Mouse (Mus musculus): ENCODE measurements around the gene Tbca.
A peak's percentile ranks its signal among the peaks of the same experiment; 100 is the strongest.

The Tbca gene

DNA sequence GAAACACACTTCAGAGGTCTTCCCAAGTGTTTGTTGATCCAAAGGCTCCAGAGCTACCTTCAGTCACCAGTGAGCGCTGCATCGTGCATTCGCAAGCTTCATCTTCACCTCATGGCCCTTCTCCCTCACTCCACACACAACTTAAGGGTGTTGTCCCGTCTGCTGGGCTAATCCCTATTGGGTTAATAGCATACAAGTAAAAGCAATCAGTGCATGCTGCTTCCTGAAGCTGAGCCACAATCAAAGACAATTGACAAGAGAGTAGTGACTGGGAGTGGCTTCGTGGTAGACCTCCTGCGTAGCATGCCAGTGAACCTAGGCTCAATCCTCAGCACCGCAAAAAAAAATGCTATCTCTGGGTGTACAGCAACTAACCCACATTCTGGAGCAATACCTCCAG lies 59.2 kb downstream of the Tbca start:
- DNase-seq (ENCODE audit: low spot score in 2 of 2) = no peak

DNA sequence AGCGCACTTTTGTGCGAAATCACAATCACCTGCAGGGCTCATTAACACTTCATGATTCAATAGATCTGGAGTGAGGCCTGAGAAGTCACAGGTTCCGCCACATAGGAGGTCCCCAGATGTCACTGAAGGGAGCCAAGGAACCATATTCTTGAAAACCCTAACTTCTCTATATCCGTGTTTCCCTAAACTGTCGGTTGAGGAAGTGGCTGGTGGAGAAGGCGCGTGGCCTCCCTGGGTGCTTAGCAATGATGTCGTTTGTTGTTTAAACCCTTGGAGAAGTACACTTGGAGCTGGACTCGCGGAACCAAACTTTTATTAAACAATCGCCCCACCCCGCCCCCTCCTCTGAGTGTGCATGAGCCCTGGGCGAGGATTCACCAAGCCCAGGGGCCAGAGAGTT lies 60.6 kb downstream of the Tbca start:
- DNase-seq (ENCODE audit: low spot score in 2 of 2) = no peak

DNA sequence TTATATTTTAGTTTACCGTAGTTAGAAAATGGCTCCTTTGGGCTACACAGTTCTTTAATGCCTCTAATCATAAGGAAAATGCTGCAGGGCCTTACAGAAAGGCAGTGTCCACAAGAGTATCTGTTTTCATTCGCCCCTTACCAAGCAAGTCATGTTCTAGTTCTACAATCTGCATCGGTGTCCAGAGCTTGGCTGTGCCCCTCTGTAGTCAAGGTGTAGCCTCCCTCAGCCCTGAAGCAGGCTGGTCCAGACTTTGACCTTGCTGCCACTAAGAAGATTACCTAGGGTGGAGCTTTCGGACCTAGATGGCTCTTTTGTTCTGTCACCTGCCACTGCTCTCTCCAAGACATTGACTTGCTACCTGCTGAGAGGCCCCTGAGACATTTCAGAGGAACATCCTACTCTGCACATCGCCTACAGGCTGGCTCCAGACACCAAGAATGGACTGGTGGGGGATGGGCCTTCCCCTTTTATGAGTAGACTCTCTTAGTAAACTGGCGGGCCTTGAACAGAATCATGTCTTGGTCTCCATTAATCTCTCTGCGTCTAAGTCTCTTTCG lies 69.4 kb downstream of the Tbca start:
- DNase-seq (ENCODE audit: low spot score in 2 of 2) = no peak

DNA sequence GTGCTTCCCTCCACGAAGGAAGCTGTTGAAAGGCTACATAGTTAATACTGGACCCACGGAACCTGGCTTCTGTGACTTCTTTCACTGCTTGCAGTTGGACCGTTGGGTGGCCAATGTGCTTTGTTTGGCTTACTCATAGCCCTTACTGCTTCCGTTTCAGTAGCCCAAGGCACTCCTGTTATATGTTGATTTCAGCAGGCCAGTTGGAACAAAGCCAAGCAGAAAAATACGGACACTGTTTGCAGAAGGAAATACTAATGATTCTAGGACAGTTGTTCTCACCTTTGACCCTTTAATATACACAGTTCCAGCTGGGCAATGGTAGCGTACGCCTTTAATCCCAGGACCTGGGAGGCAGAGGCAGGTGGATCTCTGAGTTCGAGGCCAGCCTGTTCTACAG lies 70.5 kb downstream of the Tbca start:
- DNase-seq (ENCODE audit: low spot score in 2 of 2) = no peak

DNA sequence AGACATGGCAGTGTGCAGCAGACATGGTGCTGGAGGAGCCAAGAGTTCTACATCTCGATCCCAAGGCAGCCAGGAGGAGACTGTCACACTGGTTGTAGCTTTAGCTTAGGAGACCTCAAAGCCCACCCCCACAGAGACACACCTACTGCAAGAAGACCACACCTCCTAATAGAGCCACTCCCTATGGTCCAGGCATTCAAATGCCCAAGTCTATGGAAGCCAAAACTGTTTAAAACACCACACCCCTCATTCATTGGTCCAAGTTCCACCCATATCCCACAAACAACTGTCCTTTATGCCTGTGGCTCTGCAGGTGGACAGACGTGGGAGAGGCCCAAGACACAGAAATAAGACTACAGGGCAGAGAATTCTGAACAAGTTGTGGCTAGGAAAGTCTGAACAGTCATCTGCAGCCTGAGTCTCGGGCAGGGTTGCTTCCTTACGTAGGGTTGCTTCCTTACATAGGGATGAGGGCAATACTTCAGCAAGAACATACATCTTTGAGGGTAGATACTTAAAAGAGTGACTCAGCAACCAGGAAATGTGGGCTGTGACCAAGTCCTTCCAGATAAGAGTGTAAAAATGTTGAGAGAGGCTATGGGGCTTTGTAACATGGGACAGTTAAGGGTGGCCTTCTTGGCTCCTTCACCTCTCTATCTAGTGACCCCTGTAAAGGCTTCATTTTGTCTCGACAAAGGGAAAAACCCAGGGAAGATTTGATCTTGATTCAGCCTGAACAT lies 74.0 kb downstream of the Tbca start:
- no peak for DNase-seq (ENCODE audit: low spot score in 2 of 2)

DNA sequence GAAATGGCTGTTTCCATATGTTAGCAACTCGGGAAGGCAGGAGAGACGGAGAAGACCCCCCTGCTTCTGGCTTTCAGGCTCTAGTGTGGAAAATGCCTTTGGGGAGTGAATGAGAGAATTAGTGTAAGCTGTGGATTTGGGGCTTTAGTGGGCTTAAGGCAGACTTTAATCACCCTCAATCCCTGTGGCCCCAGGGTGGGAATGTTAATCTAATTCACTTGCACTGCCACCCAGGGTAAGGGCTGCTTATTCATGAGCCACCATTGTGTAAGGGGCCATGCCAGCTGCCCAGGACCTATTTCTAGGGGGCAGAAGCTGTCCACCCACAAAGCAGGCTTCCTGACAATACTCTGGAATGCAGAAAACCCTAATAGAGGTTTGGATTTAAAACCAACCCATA lies 78.2 kb downstream of the Tbca start:
- DNase-seq (ENCODE audit: low spot score in 2 of 2) = no peak

DNA sequence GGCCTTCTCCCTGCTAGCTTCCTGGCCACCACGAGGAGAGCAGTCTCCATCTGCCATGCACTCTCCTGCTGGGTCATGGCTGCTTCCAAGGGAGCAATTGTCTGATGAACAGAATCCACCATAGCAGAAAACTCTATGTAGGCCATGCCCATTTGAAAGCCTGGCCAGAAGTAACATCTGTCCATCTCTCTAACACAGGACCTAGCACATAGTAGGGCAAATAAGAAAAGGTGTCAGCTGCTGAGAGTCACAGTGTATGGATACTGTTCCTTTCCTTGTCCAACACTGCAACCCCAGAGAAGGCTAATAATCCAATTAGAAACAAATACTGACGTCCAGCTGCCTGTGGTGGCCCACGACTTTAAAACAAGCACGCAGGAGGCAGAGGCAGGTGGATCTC lies 79.1 kb downstream of the Tbca start:
- no peak for DNase-seq (ENCODE audit: low spot score in 2 of 2)

DNA sequence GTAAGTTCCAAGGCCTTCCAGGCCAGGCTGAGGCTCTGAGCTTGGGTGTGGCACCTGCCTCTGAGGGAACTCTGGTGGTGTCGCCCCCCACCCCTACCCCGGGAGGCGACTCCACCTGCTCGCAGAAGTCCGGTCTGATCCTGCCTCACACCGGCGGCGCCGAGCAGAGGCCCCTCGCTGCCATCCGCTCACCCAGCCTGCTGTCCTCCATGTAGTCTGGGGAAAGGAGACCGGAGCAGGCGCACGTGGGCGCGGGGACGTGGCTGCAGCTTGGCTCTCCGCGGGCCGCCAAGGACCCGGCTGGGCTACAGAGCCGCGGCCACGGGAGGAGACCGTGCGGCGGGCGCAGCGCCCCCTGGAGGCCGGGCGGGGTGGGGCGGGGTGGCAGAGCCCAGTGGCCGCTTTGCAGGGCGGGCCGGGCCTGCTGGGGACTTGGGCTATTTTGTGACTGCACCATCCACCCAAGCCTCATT lies 79.8 kb downstream of the Tbca start:
- peak in 1 of 2 experiments; percentile 12 for DNase-seq (ENCODE audit: low spot score in 2 of 2)

DNA sequence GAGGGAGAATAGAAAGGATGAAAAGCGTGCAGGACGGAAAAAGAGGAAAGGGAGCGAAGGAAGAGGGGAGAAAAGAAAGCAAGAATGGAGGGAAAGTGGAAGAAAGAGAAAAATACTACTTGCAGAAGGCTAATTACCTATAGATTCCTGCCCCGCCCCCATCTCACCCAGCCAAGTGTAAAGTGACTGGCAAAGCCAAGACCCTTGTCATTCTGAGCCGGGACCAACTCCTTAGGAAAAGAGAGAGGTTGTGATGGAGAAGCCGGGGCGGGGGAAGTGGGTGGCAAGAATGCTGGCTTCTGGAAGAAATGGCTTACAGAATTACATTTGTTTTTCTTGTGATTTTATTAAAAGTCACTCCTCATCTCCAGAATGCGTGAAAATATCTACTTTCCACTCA lies 80.8 kb downstream of the Tbca start:
- no peak for DNase-seq (ENCODE audit: low spot score in 2 of 2)

DNA sequence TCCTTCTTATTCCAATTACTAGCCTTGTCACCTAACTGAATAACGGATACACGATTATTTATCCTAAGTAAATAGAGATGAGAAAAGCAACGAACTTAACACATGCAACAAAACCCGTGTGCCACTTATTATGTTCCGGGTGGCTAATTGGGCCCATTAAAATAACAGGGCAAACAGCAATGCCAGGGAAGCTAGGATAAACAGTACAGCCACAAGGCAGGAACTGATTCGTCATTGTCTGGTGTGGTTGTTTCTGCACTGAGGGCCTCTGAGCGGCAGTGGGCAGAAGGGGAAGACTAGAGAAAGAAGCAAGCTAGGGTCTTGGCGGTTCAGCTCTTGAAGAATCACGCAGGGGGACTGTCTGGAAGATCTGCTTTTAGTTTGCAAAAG lies 81.4 kb downstream of the Tbca start:
- DNase-seq (ENCODE audit: low spot score in 2 of 2) = no peak

DNA sequence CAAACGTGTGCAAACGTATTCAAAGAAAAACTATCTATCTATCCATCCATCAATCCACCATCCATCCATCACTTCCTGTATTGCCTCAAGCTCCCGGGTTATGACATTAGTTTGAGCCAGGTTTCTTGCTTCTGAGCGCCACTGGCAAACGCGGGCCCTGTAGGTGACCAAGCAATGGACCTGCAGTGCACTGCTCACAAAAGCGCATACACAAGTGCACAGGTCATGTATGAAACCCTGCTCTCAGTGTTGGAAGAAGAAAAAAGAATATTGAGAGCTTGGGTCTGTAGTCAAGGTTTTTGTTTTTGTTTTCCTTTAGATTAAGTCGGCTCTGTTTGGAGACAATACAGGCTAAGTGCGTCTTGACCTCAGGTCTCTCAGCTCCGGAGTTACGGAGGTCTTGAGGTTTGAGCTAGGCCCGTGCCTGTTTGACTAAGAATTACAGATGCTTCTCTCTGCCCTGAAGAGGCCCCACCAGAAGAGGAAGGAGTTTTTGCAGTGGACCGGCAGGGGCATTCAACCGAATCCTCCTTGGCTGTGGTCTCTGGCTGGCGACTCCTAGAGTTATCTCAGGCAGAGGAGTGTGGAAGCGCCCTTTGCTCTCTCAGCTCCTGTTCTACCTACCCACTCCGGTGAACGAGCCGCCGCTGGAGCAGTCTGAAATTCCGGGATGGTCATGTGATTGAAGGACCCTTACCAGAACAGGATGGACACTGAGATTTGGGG lies 81.9 kb downstream of the Tbca start:
- no peak for DNase-seq (ENCODE audit: low spot score in 2 of 2)

DNA sequence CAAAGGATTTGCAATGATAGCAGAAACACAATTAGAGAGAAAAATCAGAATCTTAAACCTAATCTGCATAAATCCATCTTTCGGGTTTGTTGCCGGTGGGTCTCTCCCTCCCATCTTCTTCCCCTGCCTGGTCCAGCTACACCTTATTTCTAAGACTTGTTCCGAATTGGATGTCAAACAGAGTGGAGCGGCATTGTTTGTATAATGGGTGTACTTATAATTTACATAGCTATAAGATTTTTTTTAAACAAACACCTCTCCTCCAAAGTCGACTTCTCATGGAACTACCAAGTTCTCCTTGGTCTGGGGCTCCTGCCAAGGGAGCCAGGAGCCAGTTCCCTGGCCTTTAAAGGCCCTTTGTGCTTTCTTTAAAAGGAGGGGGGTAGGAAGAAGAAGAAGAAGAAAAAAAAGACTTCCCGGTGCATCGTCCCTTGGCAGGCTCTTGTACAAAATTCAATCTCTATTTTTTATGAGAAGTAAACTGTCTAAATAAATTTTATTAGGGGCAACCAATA lies 83.2 kb downstream of the Tbca start:
- no peak for DNase-seq (ENCODE audit: low spot score in 2 of 2)

DNA sequence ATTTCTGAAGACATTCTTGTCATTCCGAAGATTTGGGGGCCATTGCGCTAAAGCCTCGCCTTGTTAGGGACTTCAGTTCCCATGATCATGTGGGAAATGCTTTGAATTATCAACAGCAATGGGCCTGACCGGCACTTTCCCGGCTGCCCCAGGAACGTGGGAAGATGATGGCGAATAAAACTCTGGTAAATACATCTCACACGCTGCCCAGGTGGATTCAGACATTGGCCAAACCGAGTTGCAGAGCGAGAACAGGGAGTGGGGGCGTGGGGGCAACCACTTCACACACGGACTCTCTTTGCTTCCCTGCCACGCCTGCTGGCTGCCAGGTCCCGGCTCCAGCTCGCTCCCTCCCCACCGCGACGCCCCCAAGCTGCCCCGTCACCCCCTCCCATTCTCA lies 83.7 kb downstream of the Tbca start:
- no peak for DNase-seq (ENCODE audit: low spot score in 2 of 2)

DNA sequence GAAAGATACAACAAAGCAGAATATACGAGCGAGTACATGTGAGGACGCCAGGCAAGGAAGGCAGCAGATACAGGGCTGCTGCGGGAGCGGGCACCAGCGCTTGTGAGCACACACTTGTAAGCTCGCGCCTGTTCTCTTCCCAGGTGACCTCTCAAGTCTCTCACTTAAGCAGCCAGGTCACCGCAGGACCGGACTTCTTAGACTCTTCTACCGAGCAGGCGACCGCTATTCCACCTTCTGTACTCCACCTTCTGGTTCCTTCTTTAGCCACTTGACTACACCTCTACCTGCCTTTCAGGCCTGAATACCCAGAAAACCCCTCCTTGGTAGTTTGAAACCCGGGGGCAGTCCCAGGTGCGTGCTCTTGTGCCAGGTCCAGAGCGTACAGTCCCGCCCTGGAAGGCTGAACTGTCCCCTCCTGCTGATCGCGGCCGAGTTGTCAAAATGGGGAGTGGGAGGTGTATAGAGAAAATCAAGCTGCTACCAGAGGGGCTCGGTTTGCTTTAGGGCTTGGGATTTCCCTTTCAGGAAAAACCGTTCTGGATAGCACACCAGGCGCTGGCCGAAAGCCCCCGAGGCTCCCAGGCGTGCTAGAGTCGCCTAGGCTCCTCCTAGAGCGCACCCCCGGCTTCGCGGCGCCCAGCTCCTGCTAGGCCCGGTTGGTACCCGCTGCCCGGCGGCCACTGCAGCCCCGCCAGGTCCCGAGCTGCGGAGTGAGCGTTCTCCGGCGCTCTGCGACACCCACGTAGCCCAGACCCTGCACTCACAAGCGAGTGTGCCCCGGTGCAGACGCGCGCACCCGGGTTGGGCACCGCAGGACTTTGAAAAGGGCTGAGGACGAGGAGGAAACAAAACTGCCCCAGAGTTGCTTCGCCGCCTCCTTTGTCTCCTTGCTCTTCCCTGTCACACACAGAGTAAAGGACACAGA lies 84.7 kb downstream of the Tbca start:
- DNase-seq (ENCODE audit: low spot score in 2 of 2) = no peak

DNA sequence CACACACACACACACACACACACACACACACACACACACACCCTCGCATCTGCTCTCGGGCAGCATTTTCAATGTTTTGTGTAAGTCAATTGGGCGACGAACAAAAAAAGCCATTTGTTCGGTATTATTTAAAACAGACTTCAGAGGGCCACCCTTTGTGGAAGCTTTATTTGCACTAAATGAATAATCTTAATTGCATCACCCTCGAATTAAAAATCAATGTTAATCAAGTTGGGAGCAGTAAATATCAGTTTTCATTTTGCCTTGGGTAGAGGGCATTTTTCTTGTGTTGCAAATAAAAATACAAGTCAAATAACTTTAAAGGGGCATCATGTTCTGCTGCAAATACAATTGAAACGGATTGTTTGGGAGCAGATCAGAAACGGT lies 85.3 kb downstream of the Tbca start:
- no peak for DNase-seq (ENCODE audit: low spot score in 2 of 2)

DNA sequence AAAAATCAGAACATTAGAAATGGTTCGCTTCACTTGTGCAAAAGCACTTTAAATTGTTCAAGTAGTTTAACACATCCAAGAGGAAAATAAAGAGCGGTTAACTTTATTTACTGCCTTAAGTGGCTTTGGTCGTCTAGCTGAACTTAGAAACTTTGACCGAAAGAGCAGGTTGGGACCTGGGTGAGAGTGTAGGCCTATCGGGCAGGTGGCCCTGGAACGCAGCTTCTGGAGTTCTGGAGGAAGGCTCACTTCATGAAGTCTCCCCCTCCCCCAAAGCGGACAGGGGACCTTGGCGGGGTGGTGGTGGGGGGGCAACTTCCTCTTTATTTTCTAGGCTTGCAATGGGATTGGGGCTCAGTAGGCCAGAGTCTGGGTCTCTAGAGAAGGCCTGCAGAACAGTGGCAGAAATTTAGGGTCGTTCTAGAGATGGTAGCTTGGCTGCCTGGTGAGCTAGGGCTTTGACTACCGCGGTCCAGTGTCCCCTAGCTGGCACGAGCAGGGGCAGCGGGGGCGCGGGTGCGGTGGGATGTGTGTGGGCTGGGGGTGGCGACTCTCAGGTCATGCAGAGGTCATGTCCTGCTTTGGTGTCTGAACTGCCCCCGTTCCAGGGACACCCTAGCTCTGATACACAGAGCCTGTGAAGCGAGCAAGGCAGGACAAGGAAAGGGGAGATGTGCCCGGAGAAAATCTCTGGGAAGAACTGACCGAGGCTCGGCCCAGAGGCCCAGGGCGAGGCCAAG lies 86.1 kb downstream of the Tbca start:
- no peak for DNase-seq (ENCODE audit: low spot score in 2 of 2)

DNA sequence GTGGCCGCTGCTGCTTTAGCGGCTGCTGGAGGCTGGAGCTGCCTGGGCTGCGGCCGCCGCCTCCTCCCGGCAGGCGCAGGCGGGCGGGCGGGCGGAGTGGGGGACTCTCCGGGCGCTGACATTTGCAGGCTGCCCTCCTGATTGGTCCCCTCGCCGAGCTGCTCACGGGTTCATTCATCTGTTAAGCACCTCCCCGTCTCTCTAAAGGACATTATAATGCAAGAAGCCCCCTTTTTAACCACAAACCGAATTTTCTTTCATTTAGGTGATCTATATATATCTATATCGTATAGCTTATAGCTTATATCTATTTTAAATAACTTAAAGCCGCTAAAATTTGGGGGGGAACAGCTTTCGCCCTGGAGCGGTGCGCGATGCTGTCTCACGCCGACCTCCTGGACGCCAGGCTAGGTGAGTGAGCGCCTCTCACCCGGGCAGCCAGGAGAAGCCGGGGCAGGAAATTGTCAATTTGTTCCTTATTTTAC lies 86.7 kb downstream of the Tbca start, which contains the start of gene Otp:
Gene Otp, plus strand, starts transcription at position 207 of the 485 bp plus-strand sequence.
- DNase-seq (ENCODE audit: low spot score in 2 of 2) = no peak

DNA sequence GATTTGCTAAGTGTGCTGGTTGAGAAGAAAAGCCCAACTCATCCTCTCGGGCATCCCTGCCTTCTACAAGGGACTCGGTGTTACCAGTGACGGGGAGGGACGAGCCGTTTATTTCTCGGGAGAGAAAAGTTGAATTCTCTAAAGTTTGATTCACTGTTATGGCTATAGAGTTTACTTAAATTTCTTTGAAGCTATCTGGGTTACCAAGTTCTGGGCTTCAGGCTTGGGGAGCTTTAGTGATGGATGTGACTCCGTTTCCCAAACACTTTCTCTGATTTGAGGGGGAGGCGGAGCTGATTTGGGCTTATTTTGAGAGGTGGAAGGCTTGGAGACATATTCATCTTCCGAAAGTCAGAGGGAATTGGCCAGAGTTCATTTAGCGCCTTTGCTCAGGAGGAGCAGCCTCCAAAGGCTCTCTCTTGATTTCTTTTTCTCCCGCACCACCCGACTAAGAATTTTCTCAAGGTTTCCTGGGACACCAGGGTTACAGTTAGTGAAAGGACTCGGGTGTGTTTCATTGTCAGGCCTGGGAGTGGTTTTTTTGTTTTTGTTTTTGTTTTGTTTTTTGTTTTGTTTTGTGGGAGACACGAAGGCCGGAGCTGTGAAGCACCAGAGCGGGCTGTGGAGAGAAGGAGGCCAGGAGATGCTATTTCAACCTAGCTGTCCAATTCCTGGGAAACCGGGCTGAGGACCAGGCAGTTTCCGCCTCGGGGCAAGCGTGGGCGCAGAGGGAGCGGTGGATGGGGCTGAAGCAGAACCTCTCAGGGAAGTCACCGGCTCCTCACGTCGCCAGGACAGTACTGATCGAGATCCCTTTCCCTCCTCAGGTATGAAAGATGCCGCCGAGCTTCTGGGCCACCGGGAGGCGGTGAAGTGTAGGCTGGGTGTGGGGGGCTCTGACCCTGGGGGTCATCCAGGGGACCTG lies 87.8 kb downstream of the Tbca start:
- no peak for DNase-seq (ENCODE audit: low spot score in 2 of 2)

DNA sequence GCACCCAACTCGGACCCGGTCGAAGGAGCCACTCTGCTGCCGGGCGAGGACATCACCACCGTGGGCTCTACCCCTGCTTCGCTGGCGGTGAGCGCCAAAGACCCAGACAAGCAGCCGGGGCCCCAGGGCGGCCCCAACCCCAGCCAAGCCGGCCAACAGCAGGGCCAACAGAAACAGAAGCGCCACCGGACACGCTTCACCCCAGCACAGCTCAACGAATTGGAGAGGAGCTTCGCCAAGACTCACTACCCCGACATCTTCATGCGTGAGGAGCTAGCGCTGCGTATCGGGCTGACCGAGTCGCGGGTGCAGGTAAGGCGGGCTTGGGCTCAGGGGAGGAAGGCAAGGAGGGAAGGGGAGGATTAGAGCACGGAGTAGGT lies 88.5 kb downstream of the Tbca start:
- no peak for DNase-seq (ENCODE audit: low spot score in 2 of 2)
